Mouse (Mus musculus): Measurements from ENCODE around the gene Ccdc180.

The Ccdc180 gene

GRCm38 (mm10) chr4:45971806-45972447 is 81.8 kb downstream of the Ccdc180 start:
- peak; percentile 98 for DNase-seq (ENCODE audit: inconsistent ontology term)

GRCm38 (mm10) chr4:45972448-45972854 is 82.3 kb downstream of the Ccdc180 start:
- DNase-seq (ENCODE audit: inconsistent ontology term), result peak; percentile 83

GRCm38 (mm10) chr4:45972951-45973350 is 82.8 kb downstream of the Ccdc180 start:
- no peak for DNase-seq (ENCODE audit: inconsistent ontology term)

GRCm38 (mm10) chr4:45976931-45977667 is 87.0 kb downstream of the Ccdc180 start:
- DNase-seq (ENCODE audit: inconsistent ontology term), result no peak

- no peak for DNase-seq (ENCODE audit: inconsistent ontology term)
Observed at GRCm38 (mm10) chr4:45979916-45980315, 89.8 kb downstream of the Ccdc180 start.

- no peak for DNase-seq (ENCODE audit: inconsistent ontology term)
Observed at GRCm38 (mm10) chr4:45981054-45981453, 91.0 kb downstream of the Ccdc180 start.

- DNase-seq (ENCODE audit: inconsistent ontology term), result no peak
Observed at GRCm38 (mm10) chr4:45990427-45991135, 100.5 kb downstream of the Ccdc180 start.

GRCm38 (mm10) chr4:45998536-45998935 is 108.4 kb downstream of the Ccdc180 start:
- DNase-seq (ENCODE audit: inconsistent ontology term), result no peak

Data from Muller cell, postnatal 12 days (primary cell).